Mouse (Mus musculus): ENCODE measurements around the gene Itga6. TPM values are rescaled to one million over a fixed set of nuclear protein-coding genes. Genes with fewer than 3 reads are reported as not detected.
"Not testable (repeated sequence)": the region's sequence is repeated elsewhere in the genome, so short reads cannot be mapped to it uniquely, and the experiment has no call there.

Itga6 gene
- total and polyA plus RNA-seq, 2 experiments = 2.4 to 5.1 TPM

- H3K36me3 ChIP-seq (ENCODE audit: control insufficient read depth, insufficient read depth, low read length) = peaks cover 32% of the 10 kb centered on the region
- peak; percentile 48 for DNase-seq (ENCODE audit: extremely low read depth, low read depth, low spot score)
- no peak overlapping the region for H3K27ac ChIP-seq (replicated peaks; ENCODE audit: insufficient read depth, low read depth, low read length)
- H3K27me3 ChIP-seq (ENCODE audit: control insufficient read depth, insufficient read depth, low read length) = no peaks in the 10 kb centered on the region
- H3K9ac ChIP-seq (ENCODE audit: low read depth, low read length) = no peak overlapping the region
- TF ChIP-seq POLR2A (IDR thresholded peaks at IDR 0.05; ENCODE audit: extremely low read depth, insufficient read depth, low read length) = no peak
- TF ChIP-seq CTCF (IDR thresholded peaks at IDR 0.05; ENCODE audit: low read depth, low read length) = peak; percentile 53
- H3K4me3 ChIP-seq (ENCODE audit: insufficient read depth, low read depth, low read length) = no peak overlapping the region
- no peaks in the 10 kb centered on the region for H3K4me1 ChIP-seq (ENCODE audit: control insufficient read depth, insufficient read depth, low read length)
- WGBS = 51% methylated on average over 8 of the region's 8 CpGs
- no peaks in the 10 kb centered on the region for H3K79me2 ChIP-seq (ENCODE audit: control insufficient read depth, insufficient read depth, low read length)
Measured at GRCm38 (mm10) chr2:71898335-71898856, 153.0 kb downstream of the Itga6 start.

GRCm38 (mm10) chr2:71899886-71900285, 154.5 kb downstream of the Itga6 start:
- H3K27me3 ChIP-seq (ENCODE audit: control insufficient read depth, insufficient read depth, low read length) = no peaks in the 10 kb centered on the region
- H3K4me1 ChIP-seq (ENCODE audit: control insufficient read depth, insufficient read depth, low read length) = no peaks in the 10 kb centered on the region
- no peak overlapping the region for H3K9ac ChIP-seq (ENCODE audit: low read depth, low read length)
- H3K36me3 ChIP-seq (ENCODE audit: control insufficient read depth, insufficient read depth, low read length) = peaks cover 32% of the 10 kb centered on the region
- no peak overlapping the region for H3K4me3 ChIP-seq (ENCODE audit: insufficient read depth, low read depth, low read length)
- no peaks in the 10 kb centered on the region for H3K79me2 ChIP-seq (ENCODE audit: control insufficient read depth, insufficient read depth, low read length)
- no peak for DNase-seq (ENCODE audit: extremely low read depth, low read depth, low spot score)
- WGBS = 90% methylated on average over 15 of the region's 15 CpGs
- H3K27ac ChIP-seq (replicated peaks; ENCODE audit: insufficient read depth, low read depth, low read length) = no peak overlapping the region
- TF ChIP-seq CTCF (IDR thresholded peaks at IDR 0.05; ENCODE audit: low read depth, low read length) = no peak
- no peak for TF ChIP-seq POLR2A (IDR thresholded peaks at IDR 0.05; ENCODE audit: extremely low read depth, insufficient read depth, low read length)

GRCm38 (mm10) chr2:71905154-71905553, 159.7 kb downstream of the Itga6 start:
- DNase-seq (ENCODE audit: extremely low read depth, low read depth, low spot score) = no peak
- WGBS = 83% methylated on average over 7 of the region's 7 CpGs
- no peak overlapping the region for H3K4me3 ChIP-seq (ENCODE audit: insufficient read depth, low read depth, low read length)
- no peak overlapping the region for H3K9ac ChIP-seq (ENCODE audit: low read depth, low read length)
- no peaks in the 10 kb centered on the region for H3K4me1 ChIP-seq (ENCODE audit: control insufficient read depth, insufficient read depth, low read length)
- no peak overlapping the region for H3K27ac ChIP-seq (replicated peaks; ENCODE audit: insufficient read depth, low read depth, low read length)
- TF ChIP-seq CTCF (IDR thresholded peaks at IDR 0.05; ENCODE audit: low read depth, low read length) = no peak
- TF ChIP-seq POLR2A (IDR thresholded peaks at IDR 0.05; ENCODE audit: extremely low read depth, insufficient read depth, low read length) = no peak
- H3K79me2 ChIP-seq (ENCODE audit: control insufficient read depth, insufficient read depth, low read length) = no peaks in the 10 kb centered on the region
- no peaks in the 10 kb centered on the region for H3K27me3 ChIP-seq (ENCODE audit: control insufficient read depth, insufficient read depth, low read length)
- H3K36me3 ChIP-seq (ENCODE audit: control insufficient read depth, insufficient read depth, low read length) = peaks cover 7% of the 10 kb centered on the region

GRCm38 (mm10) chr2:71906356-71906755, 160.9 kb downstream of the Itga6 start:
- H3K27ac ChIP-seq (replicated peaks; ENCODE audit: insufficient read depth, low read depth, low read length); H3K79me2 ChIP-seq (ENCODE audit: control insufficient read depth, insufficient read depth, low read length); DNase-seq (ENCODE audit: extremely low read depth, low read depth, low spot score); H3K4me3 ChIP-seq (ENCODE audit: insufficient read depth, low read depth, low read length); H3K27me3 ChIP-seq (ENCODE audit: control insufficient read depth, insufficient read depth, low read length); H3K4me1 ChIP-seq (ENCODE audit: control insufficient read depth, insufficient read depth, low read length); H3K9ac ChIP-seq (ENCODE audit: low read depth, low read length); H3K36me3 ChIP-seq (ENCODE audit: control insufficient read depth, insufficient read depth, low read length): not testable (repeated sequence)
- 94% methylated on average over 8 of the region's 8 CpGs for WGBS

Other genes with a start within 250 kb of the Itga6 start
- gene Dlx1, start 217.5 kb upstream of the Itga6 start, total RNA-seq (2014; rRNA removed) = not detected in 2 replicates
- gene Dlx1, start 217.5 kb upstream of the Itga6 start, polyA plus RNA-seq (2012; rRNA removed) = not detected in 2 replicates
- not detected in 2 replicates for gene Dlx2, start 198.9 kb upstream of the Itga6 start, total RNA-seq (2014; rRNA removed)
- gene Dlx2, start 198.9 kb upstream of the Itga6 start, polyA plus RNA-seq (2012; rRNA removed) = not detected in 2 replicates
- 36.6 and 77.5 TPM in 2 replicates for gene Pdk1, start 127.6 kb downstream of the Itga6 start, total RNA-seq (2014; rRNA removed)
- 29.1 and 42.3 TPM in 2 replicates for gene Pdk1, start 127.6 kb downstream of the Itga6 start, polyA plus RNA-seq (2012; rRNA removed)
- gene Rapgef4, start 235.6 kb downstream of the Itga6 start, total RNA-seq (2014; rRNA removed) = 185 and 223 TPM in 2 replicates
- 52.0 and 66.1 TPM in 2 replicates for gene Rapgef4, start 235.6 kb downstream of the Itga6 start, polyA plus RNA-seq (2012; rRNA removed)